Mouse (Mus musculus) megakaryocyte, adult 5-6 weeks (primary cell): ENCODE measurements around the gene C1qbp. TPM values are rescaled to one million over a fixed set of nuclear protein-coding genes. Genes with fewer than 3 reads are reported as not detected.
A peak's percentile ranks its signal among the peaks of the same experiment; 100 is the strongest.

Source experiments
- ATAC-seq: 2 replicates; pipeline ENCODE4 v1.8.0; 2016; ENCODE audit warnings: mild to moderate bottlenecking, inconsistent platforms; ENCODE audit not compliant: poor library complexity, severe bottlenecking
- total RNA-seq, 2 experiments: library from RNA; stranded (forward) in 1 of 2; stranded (reverse) in 1 of 2; fragments of 153-499, 151-499 nt in 1 of 2; fragments of 221-1000, 200-1000 nt in 1 of 2; gene quantifications; 2 replicates each; pipeline versions ENCODE4 v1.2.3 to v1.2.4; 2015 to 2017

Gene C1qbp
- total RNA-seq (2015) (112 and 122 TPM in 2 replicates), total RNA-seq (2017) (18.3 and 25.8 TPM in 2 replicates)

GRCm38 (mm10) chr11:70982557-70983228 lies at the start of gene C1qbp:
Gene C1qbp (minus strand): TSS chr11:70983026.
- ATAC-seq = peak; percentile 100

GRCm38 (mm10) chr11:71032070-71032469 lies 49.2 kb upstream of the C1qbp start:
- ATAC-seq = no peak

GRCm38 (mm10) chr11:71029403-71030118 lies 46.7 kb upstream of the C1qbp start:
- ATAC-seq = no peak

- no peak for ATAC-seq
These were observed 45.5 kb upstream of the C1qbp start for GRCm38 (mm10) chr11:71028280-71028679.

GRCm38 (mm10) chr11:71019201-71020068 lies 36.6 kb upstream of the C1qbp start, which contains the start of the genes Mis12 and Derl2:
Gene Mis12 (plus strand): TSS chr11:71019611.
Gene Derl2 (minus strand): TSS chr11:71019841.
- peak; percentile 91 for ATAC-seq

- no peak for ATAC-seq
These were observed 35.8 kb upstream of the C1qbp start for GRCm38 (mm10) chr11:71018416-71019200.

GRCm38 (mm10) chr11:71017051-71017450 lies 34.2 kb upstream of the C1qbp start:
- ATAC-seq = no peak

- ATAC-seq = no peak
These were observed 29.9 kb upstream of the C1qbp start for GRCm38 (mm10) chr11:71012743-71013142.

- ATAC-seq = 0 out of 2 replicates have a peak, but pooled peaks have one; percentile 14
These were observed 25.5 kb upstream of the C1qbp start for GRCm38 (mm10) chr11:71008321-71008720.

- ATAC-seq = no peak
These were observed 25.0 kb upstream of the C1qbp start for GRCm38 (mm10) chr11:71007831-71008230.

- no peak for ATAC-seq
These were observed 24.2 kb upstream of the C1qbp start for GRCm38 (mm10) chr11:71007026-71007425.

GRCm38 (mm10) chr11:71005046-71005445 lies 22.2 kb upstream of the C1qbp start:
- no peak for ATAC-seq

- peak; percentile 98 for ATAC-seq
These were observed 21.5 kb upstream of the C1qbp start, which contains the start of gene Dhx33 for GRCm38 (mm10) chr11:71004316-71004773. Gene Dhx33 (minus strand): TSS chr11:71004437.

- peak; percentile 39 for ATAC-seq
These were observed 20.9 kb upstream of the C1qbp start for GRCm38 (mm10) chr11:71003611-71004315.

- ATAC-seq = no peak
These were observed 18.3 kb upstream of the C1qbp start for GRCm38 (mm10) chr11:71001167-71001566.

- ATAC-seq = no peak
These were observed 796 bp downstream of the C1qbp start for GRCm38 (mm10) chr11:70982030-70982429.

GRCm38 (mm10) chr11:70980751-70981510 lies 1.9 kb downstream of the C1qbp start:
- ATAC-seq = no peak

GRCm38 (mm10) chr11:70980232-70980631 lies 2.6 kb downstream of the C1qbp start:
- no peak for ATAC-seq

GRCm38 (mm10) chr11:70977293-70977692 lies 5.5 kb downstream of the C1qbp start:
- no peak for ATAC-seq
